Mouse (Mus musculus) midbrain, postnatal 0 days (tissue): Measurements from ENCODE around the gene Cep104. TPM values are rescaled to one million over a fixed set of nuclear protein-coding genes. Genes with fewer than 3 reads are reported as not detected.
A peak's percentile ranks its signal among the peaks of the same experiment; 100 is the strongest.

Source experiments
- ATAC-seq: fragments of 200-750 bp; cut with Nextera tagmentation; 2 replicates; pipeline ENCODE4 v1.8.0; 2017; ENCODE audit warnings: moderate number of reproducible peaks, mild to moderate bottlenecking, moderate TSS enrichment, moderate library complexity; ENCODE audit not compliant: low FRiP score
- DNase-seq: peaks from one replicate; pipeline ENCODE4 v3.0.0-alpha.2; 2015; ENCODE audit warnings: low spot score
- H3K27ac ChIP-seq: fragments of 300-500 bp; sonication (generic); 2 replicates; pipeline ENCODE4 v1.5.1; 2014; ENCODE audit warnings: low read depth, mild to moderate bottlenecking, low read length, mixed read lengths
- H3K27me3 ChIP-seq: fragments of 300-500 bp; sonication (generic); 2 replicates; pipeline ENCODE4 v1.6.1; 2014; ENCODE audit warnings: low read length, control low read depth, mixed read lengths; ENCODE audit not compliant: insufficient read depth
- H3K36me3 ChIP-seq: fragments of 300-500 bp; sonication (generic); 2 replicates; pipeline ENCODE4 v1.6.1; 2014; ENCODE audit warnings: low read length, control low read depth, mixed read lengths; ENCODE audit not compliant: insufficient read depth
- H3K4me1 ChIP-seq: fragments of 300-500 bp; sonication (generic); 2 replicates; pipeline ENCODE4 v1.6.1; 2014; ENCODE audit warnings: mild to moderate bottlenecking, control low read depth, antibody characterized with exemption, low read length, mixed read lengths; ENCODE audit not compliant: insufficient read depth
- H3K4me2 ChIP-seq: fragments of 300-500 bp; sonication (generic); 2 replicates; pipeline ENCODE4 v1.6.1; 2014; ENCODE audit warnings: low read depth, mild to moderate bottlenecking, low read length, mixed read lengths; ENCODE audit not compliant: poor library complexity, severe bottlenecking
- H3K4me3 ChIP-seq: fragments of 300-500 bp; sonication (generic); 2 replicates; pipeline ENCODE4 v1.5.1; 2014; ENCODE audit warnings: low read depth, mild to moderate bottlenecking, low read length, moderate library complexity
- H3K9ac ChIP-seq: fragments of 300-500 bp; sonication (generic); replicated peaks from 2 replicates; pipeline ENCODE4 v1.6.1; 2014; ENCODE audit warnings: mild to moderate bottlenecking, low read length, moderate library complexity, mixed read lengths; ENCODE audit not compliant: poor library complexity, severe bottlenecking
- H3K9me3 ChIP-seq: fragments of 300-500 bp; sonication (generic); 2 replicates; pipeline ENCODE4 v1.6.1; 2016; ENCODE audit warnings: low read length, control low read depth
- CTCF ChIP-seq: IDR thresholded peaks from 2 replicates; pipeline ENCODE4 v1.5.1; 2016; ENCODE audit warnings: antibody characterized with exemption, mild to moderate bottlenecking
- WGBS: fragments of 180-500 bp; shearing (Covaris S2); extraction: QIAGEN DNeasy Blood & Tissue Kit; methylation state at CpG from one replicate; pipeline ENCODE4 v1.1.7; 2014; 5-methylcytosine and 5-hydroxymethylcytosine counted together
- polyA plus RNA-seq: library from polyadenylated mRNA; unstranded; fragments of >200 nt; fragmentation: Nextera tagmentation; extraction: Ambion mirVana; gene quantifications from 2 replicates; pipeline ENCODE4 v1.2.1, GENCODE M21; 2015
- total RNA-seq: library from RNA; depleted of rRNA; stranded (reverse); fragments of >200 nt; gene quantifications from 2 replicates; pipeline ENCODE4 v1.2.3, GENCODE M21; 2014

The Cep104 gene
- total and polyA plus RNA-seq, 2 experiments from 2014 or later = 9.6 to 11.7 TPM

DNA sequence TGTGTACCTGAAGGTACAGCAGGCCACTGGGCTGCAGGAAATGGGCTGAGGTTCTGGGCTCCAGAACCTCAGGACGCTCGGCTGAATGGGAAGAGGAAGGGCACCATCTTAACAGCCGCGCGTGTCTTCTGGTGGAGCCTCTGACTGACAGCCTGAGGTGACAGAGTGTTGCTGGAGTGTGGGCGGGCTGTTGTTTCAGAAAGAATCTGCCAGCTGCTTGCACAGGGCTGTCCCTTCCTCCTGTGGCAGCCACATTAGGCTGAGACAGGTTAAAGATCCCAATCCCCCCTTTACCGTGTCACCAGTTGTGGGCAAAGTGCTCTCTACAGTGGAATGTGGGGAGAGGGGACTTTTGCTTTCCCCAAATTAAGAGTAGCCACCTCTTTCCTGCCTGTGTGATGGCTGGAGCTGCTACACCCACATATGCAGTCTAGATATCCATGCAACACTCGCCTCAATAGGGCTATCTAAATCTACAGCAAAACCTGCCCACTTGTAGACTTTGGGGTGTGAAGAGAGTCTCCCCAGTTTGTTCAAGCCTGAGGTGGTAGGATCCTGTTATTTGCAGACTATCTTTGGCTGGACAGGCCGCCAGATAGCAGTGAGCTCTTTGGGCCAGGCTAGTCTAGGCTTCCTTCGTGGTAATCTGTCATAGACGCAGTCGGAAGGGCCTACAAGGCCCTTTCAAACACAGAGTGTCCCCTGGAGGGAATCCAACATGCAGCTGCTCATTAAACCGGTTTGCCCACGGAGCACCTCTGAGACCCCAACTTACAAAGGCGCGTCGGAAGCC, 49.9 kb downstream of the Cep104 start:
- Histone ChIP-seq H3K9me3 (no peaks in the 10 kb centered on the region), H3K36me3 (peaks cover 19% of the 10 kb centered on the region), H3K9ac (no peak overlapping the region), H3K27ac (peak overlapping the region; percentile 57; the same call in 1 of the 2 replicates), H3K27me3 (0 out of 2 replicates have a peak, but pooled peaks cover 6% of the 10 kb centered on the region), H3K4me2 (peak overlapping the region; percentile 68), H3K4me3 (peak overlapping the region; percentile 37; the same call in 1 of the 2 replicates), H3K4me1 (peaks cover 5% of the 10 kb centered on the region; the same call in 1 of the 2 replicates)
- ATAC-seq (no peak), DNase-seq (no peak)
- no peak for TF ChIP-seq CTCF
- 38% methylated on average over 17 of the region's 17 CpGs for WGBS

DNA sequence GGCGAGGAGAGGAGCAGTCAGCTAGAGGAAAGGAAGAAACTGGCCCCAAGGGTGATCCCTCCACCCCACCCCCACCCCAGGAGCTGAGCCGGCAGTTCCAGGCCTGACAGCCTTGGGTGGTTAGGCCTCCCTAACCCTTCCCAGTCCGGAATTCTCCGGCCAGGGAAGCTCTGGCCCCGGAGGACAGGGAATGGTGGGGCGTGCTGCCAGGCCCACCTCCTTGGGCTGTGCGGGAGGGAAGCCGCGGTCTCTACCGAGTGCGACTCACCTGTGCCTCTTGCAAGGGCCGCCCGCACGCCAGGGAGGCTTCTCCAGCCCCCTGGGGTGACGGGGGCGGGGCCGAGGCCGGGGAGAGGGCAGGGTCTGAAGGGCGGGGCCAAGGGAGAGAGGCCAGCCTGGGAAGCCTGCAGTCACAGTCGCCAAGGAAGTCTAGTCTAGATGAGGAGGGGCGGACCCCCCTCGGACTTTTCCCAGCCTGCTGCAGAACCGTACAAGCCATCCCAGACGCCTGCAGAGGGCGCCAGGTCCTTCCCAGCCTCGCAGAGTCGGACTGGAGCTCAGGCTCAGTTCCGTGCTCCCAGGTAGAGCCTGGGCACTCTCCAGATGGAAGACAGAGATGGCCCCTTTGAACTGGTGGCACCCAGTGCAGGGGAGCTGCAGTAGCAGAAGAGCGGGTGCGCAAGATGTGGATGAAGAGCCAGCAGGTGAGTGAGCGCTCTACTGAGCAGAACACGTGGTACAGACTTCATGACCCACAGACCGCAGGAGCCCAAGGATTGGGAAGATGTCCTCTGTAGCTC, 50.8 kb downstream of the Cep104 start, which contains the start of gene Smim1:
Gene Smim1 (minus strand): TSS at position 590 of the 800 bp plus-strand sequence.
- Histone ChIP-seq H3K9me3 (no peaks in the 10 kb centered on the region), H3K4me2 (peak within 1 kb of the TSS; percentile 68), H3K27ac (peak within 1 kb of the TSS; percentile 57; the same call in 1 of the 2 replicates), H3K4me3 (peak within 1 kb of the TSS; percentile 37), H3K9ac (peak within 1 kb of the TSS; percentile 50), H3K4me1 (peaks cover 5% of the 10 kb centered on the region; the same call in 1 of the 2 replicates), H3K27me3 (0 out of 2 replicates have a peak, but pooled peaks cover 6% of the 10 kb centered on the region), H3K36me3 (peaks cover 10% of the 10 kb centered on the region)
- WGBS = 3% methylated on average over 33 of the region's 33 CpGs
- peak; percentile 75 for TF ChIP-seq CTCF
- ATAC-seq = peak; percentile 63
- peak; percentile 75 for DNase-seq

DNA sequence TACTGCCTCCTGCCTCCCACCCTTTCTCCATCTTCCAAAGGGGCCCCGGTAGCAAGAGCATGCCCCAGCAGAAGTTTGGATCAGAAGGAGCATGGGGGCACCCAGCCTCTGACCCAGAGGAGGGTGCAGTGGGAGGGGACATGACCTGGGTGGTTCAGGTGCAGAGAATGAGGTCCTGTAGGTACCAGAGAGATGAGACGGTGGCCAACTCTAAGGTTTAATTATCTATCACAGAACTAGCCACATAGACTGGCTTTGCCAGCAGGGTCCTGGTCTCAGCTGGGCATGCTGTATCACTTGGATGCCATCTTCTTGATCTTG, 51.4 kb downstream of the Cep104 start:
- TF ChIP-seq CTCF = no peak
- Histone ChIP-seq H3K4me3 (peak overlapping the region; percentile 37), H3K4me1 (peaks cover 5% of the 10 kb centered on the region; the same call in 1 of the 2 replicates), H3K9me3 (no peaks in the 10 kb centered on the region), H3K27ac (no peak overlapping the region), H3K9ac (0 out of 2 replicates have a peak overlapping the region, but pooled peaks have one; percentile 50), H3K4me2 (peak overlapping the region; percentile 68), H3K36me3 (peaks cover 5% of the 10 kb centered on the region; the same call in 1 of the 2 replicates), H3K27me3 (0 out of 2 replicates have a peak, but pooled peaks cover 6% of the 10 kb centered on the region)
- ATAC-seq = no peak
- WGBS = 34% methylated on average over 2 of the region's 2 CpGs
- no peak for DNase-seq

DNA sequence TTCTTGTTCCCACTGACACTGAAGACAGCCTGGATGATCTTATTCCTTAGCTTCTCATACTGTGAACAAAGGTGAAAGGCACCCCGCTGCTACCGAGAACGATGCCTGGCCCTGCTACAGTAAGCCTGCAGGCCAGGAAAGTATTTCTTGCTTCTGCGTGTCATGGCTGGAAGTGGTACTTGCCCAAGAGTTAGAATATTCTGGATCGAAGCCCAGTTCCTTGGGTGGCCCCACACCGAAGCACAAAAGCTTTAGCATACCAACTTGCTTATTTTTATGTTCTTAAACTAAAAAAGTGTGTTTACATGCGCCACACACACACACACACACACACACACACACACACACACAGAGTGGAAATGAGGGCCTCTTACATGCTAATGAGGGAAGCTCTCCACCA, 53.1 kb downstream of the Cep104 start:
- Histone ChIP-seq H3K36me3 (no peaks in the 10 kb centered on the region), H3K27me3 (0 out of 2 replicates have a peak, but pooled peaks cover 6% of the 10 kb centered on the region), H3K4me1 (peaks cover 5% of the 10 kb centered on the region; the same call in 1 of the 2 replicates), H3K9me3 (no peaks in the 10 kb centered on the region), H3K4me3 (no peak overlapping the region), H3K4me2 (no peak overlapping the region), H3K9ac (no peak overlapping the region), H3K27ac (no peak overlapping the region)
- ATAC-seq (no peak), DNase-seq (no peak)
- TF ChIP-seq CTCF = no peak
- WGBS = 75% methylated on average over 7 of the region's 7 CpGs

DNA sequence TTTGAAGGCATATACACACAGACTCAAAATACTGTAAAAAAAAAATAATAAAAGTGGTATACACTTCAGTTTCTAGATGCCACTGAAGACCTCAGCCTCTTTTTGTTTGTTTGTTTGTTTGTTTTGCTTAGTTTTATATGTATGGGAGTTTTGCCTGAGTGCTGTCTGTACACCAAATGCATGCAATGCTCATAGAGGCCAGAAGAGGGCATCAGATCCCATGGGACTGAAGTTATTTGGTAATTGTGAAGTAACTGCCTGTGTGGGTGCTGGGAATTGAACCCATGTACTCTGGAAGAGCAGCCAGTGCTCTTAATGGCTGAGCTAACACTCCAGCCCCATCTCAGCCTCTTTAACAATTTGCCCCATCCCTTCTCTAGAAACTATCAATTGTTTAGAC, 53.7 kb downstream of the Cep104 start:
- DNase-seq = no peak
- ATAC-seq = no peak

More for the DNA sequence above, 53.7 kb downstream of the Cep104 start:
- Histone ChIP-seq H3K9me3 (no peaks in the 10 kb centered on the region), H3K9ac (no peak overlapping the region), H3K27me3 (0 out of 2 replicates have a peak, but pooled peaks cover 6% of the 10 kb centered on the region), H3K4me2 (no peak overlapping the region), H3K4me3 (no peak overlapping the region), H3K4me1 (peaks cover 5% of the 10 kb centered on the region; the same call in 1 of the 2 replicates), H3K36me3 (no peaks in the 10 kb centered on the region), H3K27ac (no peak overlapping the region)
- TF ChIP-seq CTCF = peak; percentile 57
